Mouse (Mus musculus) MEL (cell line): Measurements from ENCODE around the gene Rassf3. TPM values are rescaled to one million over a fixed set of nuclear protein-coding genes. Genes with fewer than 3 reads are reported as not detected.

Source experiments
- DNase-seq: peaks from one replicate; pipeline ENCODE4 v3.0.0; 2011; ENCODE audit warnings: low read depth, low spot score
- H3K27ac ChIP-seq: 2 replicates; pipeline ENCODE4 v1.5.1; 2012; ENCODE audit warnings: low read depth, mild to moderate bottlenecking, control low read depth, low read length, moderate library complexity; ENCODE audit not compliant: control insufficient read depth
- H3K27me3 ChIP-seq, 2 experiments: fragments of 150-350 bp in 1 of 2; sonication (generic) in 1 of 2; 2 replicates each; pipeline ENCODE4 v1.6.1; 2012; ENCODE audit warnings: low read length in 2 of 2, mild to moderate bottlenecking in 2 of 2, improper control_type of control experiment in 1 of 2, moderate library complexity in 1 of 2; ENCODE audit not compliant: insufficient read depth in 2 of 2, control insufficient read depth in 1 of 2
- H3K36me3 ChIP-seq, 2 experiments: 2 replicates each; pipeline ENCODE4 v1.6.1; 2012 to 2014; ENCODE audit warnings: low read length in 2 of 2, improper control_type of control experiment in 1 of 2, inconsistent platforms in 1 of 2, mild to moderate bottlenecking in 1 of 2; ENCODE audit not compliant: insufficient read depth in 2 of 2, control insufficient read depth in 1 of 2
- H3K4me1 ChIP-seq, 2 experiments: fragments of 150-350 bp in 1 of 2; sonication (generic) in 1 of 2; 2 replicates each; pipeline ENCODE4 v1.6.1; 2012; ENCODE audit warnings: low read length in 2 of 2, improper control_type of control experiment in 1 of 2, mild to moderate bottlenecking in 1 of 2; ENCODE audit not compliant: insufficient read depth in 2 of 2, control insufficient read depth in 1 of 2
- H3K4me3 ChIP-seq, 2 experiments: fragments of 150-350 bp in 1 of 2; sonication (generic) in 1 of 2; 2 replicates each; pipeline ENCODE4 v1.5.1; 2012; ENCODE audit warnings: low read depth in 2 of 2, low read length in 2 of 2, mild to moderate bottlenecking in 2 of 2, moderate library complexity in 2 of 2, control low read depth in 1 of 2, improper control_type of control experiment in 1 of 2; ENCODE audit not compliant: control insufficient read depth in 1 of 2, insufficient read depth in 1 of 2
- H3K79me2 ChIP-seq: 2 replicates; pipeline ENCODE4 v1.6.1; 2012; ENCODE audit warnings: mild to moderate bottlenecking, low read length, moderate library complexity; ENCODE audit not compliant: control insufficient read depth, poor library complexity, insufficient read depth
- H3K9ac ChIP-seq: 2 replicates; pipeline ENCODE4 v1.6.1; 2012; ENCODE audit warnings: low read depth, mild to moderate bottlenecking, control low read depth, low read length, moderate library complexity; ENCODE audit not compliant: control insufficient read depth, poor library complexity, severe bottlenecking
- H3K9me3 ChIP-seq: fragments of 150-350 bp; sonication (generic); replicated peaks from 2 replicates; pipeline ENCODE4 v1.6.1; 2012; ENCODE audit warnings: mild to moderate bottlenecking, low read length, improper control_type of control experiment, moderate library complexity; ENCODE audit not compliant: insufficient read depth
- CHD1 ChIP-seq: IDR thresholded peaks from 2 replicates; pipeline ENCODE4 v1.6.1; 2012; ENCODE audit warnings: low read depth, mild to moderate bottlenecking, inconsistent platforms, low read length, improper control_type of control experiment
- CTCF ChIP-seq, 3 experiments: IDR thresholded peaks in 2 of 3; conservative IDR thresholded peaks in 1 of 3; 2 replicates each; pipeline ENCODE4 v1.5.1; 2011 to 2012; ENCODE audit warnings: low read length in 3 of 3, low read depth in 2 of 3, mild to moderate bottlenecking in 2 of 3, improper control_type of control experiment in 1 of 3, inconsistent platforms in 1 of 3, mixed read lengths in 1 of 3, moderate library complexity in 1 of 3; ENCODE audit not compliant: control insufficient read depth in 1 of 3, insufficient read depth in 1 of 3, poor library complexity in 1 of 3, severe bottlenecking in 1 of 3
- E2F4 ChIP-seq: IDR thresholded peaks from 2 replicates; pipeline ENCODE4 v1.6.1; 2011; ENCODE audit warnings: low read depth, low read length, improper control_type of control experiment, borderline replicate concordance
- ELF1 ChIP-seq: IDR thresholded peaks from 2 replicates; pipeline ENCODE4 v1.6.1; 2014; ENCODE audit warnings: low read depth, mild to moderate bottlenecking, inconsistent platforms, low read length, improper control_type of control experiment, moderate library complexity
- HCFC1 ChIP-seq: IDR thresholded peaks from 2 replicates; pipeline ENCODE4 v1.6.1; 2012; ENCODE audit warnings: low read depth, mild to moderate bottlenecking, inconsistent platforms, low read length, improper control_type of control experiment, moderate library complexity
- JUND ChIP-seq: IDR thresholded peaks from 2 replicates; pipeline ENCODE4 v1.6.1; 2011; ENCODE audit warnings: low read depth, mild to moderate bottlenecking, improper control_type of control experiment, low read length
- MAX ChIP-seq: IDR thresholded peaks from 2 replicates; pipeline ENCODE4 v1.6.1; 2011; ENCODE audit warnings: low read length, improper control_type of control experiment
- MAZ ChIP-seq: IDR thresholded peaks from 2 replicates; pipeline ENCODE4 v1.6.1; 2012; ENCODE audit warnings: low read depth, mild to moderate bottlenecking, inconsistent platforms, low read length, improper control_type of control experiment
- MEF2A ChIP-seq: IDR thresholded peaks from 2 replicates; pipeline ENCODE4 v1.6.1; 2014; ENCODE audit warnings: low read depth, mild to moderate bottlenecking, inconsistent platforms, low read length, improper control_type of control experiment; ENCODE audit not compliant: poor library complexity, insufficient replicate concordance, severe bottlenecking; ENCODE audit errors: extremely low read depth
- MXI1 ChIP-seq: IDR thresholded peaks from 2 replicates; pipeline ENCODE4 v1.6.1; 2011; ENCODE audit warnings: mild to moderate bottlenecking, low read depth, low read length, improper control_type of control experiment
- MYC ChIP-seq: IDR thresholded peaks from 2 replicates; pipeline ENCODE4 v1.6.1; 2011; ENCODE audit warnings: low read depth, mild to moderate bottlenecking, low read length, improper control_type of control experiment, moderate library complexity
- NELFE ChIP-seq: IDR thresholded peaks from 2 replicates; pipeline ENCODE4 v1.6.1; 2011; ENCODE audit warnings: low read depth, low read length, improper control_type of control experiment
- NRF1 ChIP-seq: IDR thresholded peaks from 2 replicates; pipeline ENCODE4 v1.6.1; 2014; ENCODE audit warnings: low read depth, mild to moderate bottlenecking, inconsistent platforms, low read length, improper control_type of control experiment, moderate library complexity; ENCODE audit not compliant: poor library complexity, insufficient read depth, severe bottlenecking
- POLR2A ChIP-seq, 2 experiments: IDR thresholded peaks; 2 replicates each; pipeline ENCODE4 v1.6.1; 2011 to 2012; ENCODE audit warnings: low read length in 2 of 2, mild to moderate bottlenecking in 2 of 2, control low read depth in 1 of 2, improper control_type of control experiment in 1 of 2, low read depth in 1 of 2, moderate library complexity in 1 of 2; ENCODE audit not compliant: control insufficient read depth in 1 of 2, insufficient read depth in 1 of 2, poor library complexity in 1 of 2
- POLR2AphosphoS2 ChIP-seq: IDR thresholded peaks from 2 replicates; pipeline ENCODE4 v1.6.1; 2011; ENCODE audit warnings: low read length, improper control_type of control experiment
- RAD21 ChIP-seq: IDR thresholded peaks from 2 replicates; pipeline ENCODE4 v1.6.1; 2011; ENCODE audit warnings: mild to moderate bottlenecking, low read depth, low read length, improper control_type of control experiment
- RCOR1 ChIP-seq: IDR thresholded peaks from 2 replicates; pipeline ENCODE4 v1.6.1; 2012; ENCODE audit warnings: low read depth, mild to moderate bottlenecking, inconsistent platforms, low read length, improper control_type of control experiment
- SIN3A ChIP-seq: IDR thresholded peaks from 2 replicates; pipeline ENCODE4 v1.6.1; 2012; ENCODE audit warnings: low read length, improper control_type of control experiment, inconsistent platforms
- SMC3 ChIP-seq: IDR thresholded peaks from 2 replicates; pipeline ENCODE4 v1.6.1; 2011; ENCODE audit warnings: low read depth, low read length, improper control_type of control experiment
- TAL1 ChIP-seq: IDR thresholded peaks from 2 replicates; pipeline ENCODE4 v1.6.1; 2012; ENCODE audit warnings: mild to moderate bottlenecking, inconsistent platforms, low read length, moderate library complexity, mixed read lengths
- TBP ChIP-seq: IDR thresholded peaks from 2 replicates; pipeline ENCODE4 v1.8.0; 2011; ENCODE audit warnings: low read depth, low read length, improper control_type of control experiment
- TCF12 ChIP-seq: IDR thresholded peaks from 2 replicates; pipeline ENCODE4 v1.6.1; 2014; ENCODE audit warnings: low read depth, mild to moderate bottlenecking, inconsistent platforms, low read length, improper control_type of control experiment, moderate library complexity
- ZKSCAN1 ChIP-seq: IDR thresholded peaks from 2 replicates; pipeline ENCODE4 v1.6.1; 2012; ENCODE audit warnings: low read depth, mild to moderate bottlenecking, inconsistent platforms, low read length, improper control_type of control experiment, moderate library complexity
- ZMIZ1 ChIP-seq: IDR thresholded peaks from 2 replicates; pipeline ENCODE4 v1.6.1; 2012; ENCODE audit warnings: low read depth, mild to moderate bottlenecking, inconsistent platforms, low read length, improper control_type of control experiment, moderate library complexity
- ZNF384 ChIP-seq: IDR thresholded peaks from 2 replicates; pipeline ENCODE4 v1.6.1; 2012; ENCODE audit warnings: low read depth, mild to moderate bottlenecking, inconsistent platforms, low read length, improper control_type of control experiment
- polyA plus RNA-seq, 2 experiments: library from polyadenylated mRNA; stranded (reverse) in 1 of 2; unstranded in 1 of 2; fragments of >175 nt in 1 of 2; fragments of >200 nt in 1 of 2; gene quantifications; 2 replicates each; pipeline versions ENCODE4 v1.2.1 to v1.2.4; 2012; ENCODE audit warnings: low replicate concordance in 2 of 2, low read depth in 1 of 2; ENCODE audit not compliant: insufficient read length in 2 of 2, insufficient read depth in 1 of 2, missing spikeins in 1 of 2
- total RNA-seq: library from RNA; depleted of rRNA; stranded (reverse); fragments of 300-350 nt; gene quantifications from 2 replicates; pipeline ENCODE4 v1.2.3, GENCODE M21; 2012; rRNA removed

Rassf3 gene
- 8.0 and 9.2 TPM in 2 replicates for total RNA-seq
- 10 to 100 TPM in 1 of 2 experiments, not detected in 1; 15.8 TPM for polyA plus RNA-seq

DNA sequence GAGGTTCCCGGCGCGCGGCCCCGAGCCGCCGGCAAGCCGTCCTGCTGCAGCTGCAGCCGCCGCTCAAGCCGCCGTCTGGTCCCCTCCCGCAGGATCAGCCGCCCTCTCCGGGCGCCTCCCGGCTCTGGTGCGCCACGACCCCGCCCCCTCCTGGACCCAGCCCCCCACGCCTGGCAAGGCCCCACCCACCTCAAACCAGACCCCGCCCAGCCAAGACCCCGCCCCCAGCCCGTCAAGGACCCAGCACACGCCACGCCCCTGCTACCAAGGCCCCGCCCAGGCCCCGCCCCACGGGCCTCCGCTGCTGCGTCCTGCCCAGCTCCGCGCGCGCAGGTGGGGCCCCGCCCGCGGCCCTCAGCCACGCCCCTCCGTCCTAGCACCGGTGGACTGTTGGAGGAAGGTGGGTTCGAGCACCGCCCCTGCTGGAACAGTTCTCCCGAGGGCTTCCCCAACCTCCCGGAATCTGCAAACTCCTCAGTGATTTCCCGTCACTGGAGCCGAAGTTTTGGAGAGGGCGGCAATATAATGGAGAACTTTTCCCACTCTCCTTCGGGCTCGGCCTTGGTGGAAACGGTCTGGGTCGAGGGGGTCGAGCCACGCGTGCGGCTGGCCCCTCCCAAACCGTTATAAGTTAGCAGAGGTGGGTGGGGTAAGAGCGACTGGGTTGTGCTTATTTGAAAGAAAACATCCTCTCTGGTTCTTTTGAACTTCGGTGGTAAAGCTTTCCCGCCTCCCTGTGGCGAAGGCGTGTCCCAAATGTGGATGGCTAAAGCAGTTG lies at the start of gene Rassf3:
Gene Rassf3 (minus strand): TSS at position 158 of the 778 bp plus-strand sequence.
- TF ChIP-seq MXI1 (peak; percentile 78), TAL1 (no peak), ELF1 (peak; percentile 3; the same call in 1 of the 2 replicates), MAZ (peak; percentile 55), MAX (peak; percentile 58; the same call in 1 of the 2 replicates), SIN3A (peak; percentile 52), POLR2A (IDR thresholded peaks at IDR 0.05; ENCODE audit: control insufficient read depth in 1 of 2, insufficient read depth in 1 of 2, low read depth in 1 of 2, low read length in 2 of 2, poor library complexity in 1 of 2) (peak; percentile 47 to 79; a peak in 2 of 4 replicates), RCOR1 (peak; percentile 23; the same call in 1 of the 2 replicates), TCF12 (peak; percentile 3), ZNF384 (no peak), JUND (no peak), ZMIZ1 (peak; percentile 55; the same call in 1 of the 2 replicates), RAD21 (peak; percentile 14; the same call in 1 of the 2 replicates), SMC3 (peak; percentile 2; the same call in 1 of the 2 replicates), MEF2A (no peak), HCFC1 (peak; percentile 24), CTCF (IDR thresholded peaks at IDR 0.05 in 2 of 3, conservative IDR thresholded peaks at IDR 0.05 in 1 of 3; ENCODE audit: control insufficient read depth in 1 of 3, insufficient read depth in 1 of 3, low read depth in 2 of 3, low read length in 3 of 3, poor library complexity in 1 of 3, severe bottlenecking in 1 of 3) (peak in 2 of 3 experiments; percentile 11 to 16; a peak in 2 of 6 replicates), E2F4 (peak; percentile 91), NELFE (peak; percentile 74), MYC (peak; percentile 78; the same call in 1 of the 2 replicates), NRF1 (peak; percentile 77), ZKSCAN1 (no peak), TBP (peak; percentile 82), POLR2AphosphoS2 (peak; percentile 55; the same call in 1 of the 2 replicates), CHD1 (no peak)
- TF ChIP-seq, all 39 proteins: peak for 19
- no peaks in the 10 kb centered on the region for H3K9me3 ChIP-seq
- H3K4me1 ChIP-seq: peaks cover 0 to 11% of the 10 kb centered on the region in 2 experiments; a peak in 3 of 4 replicates

More for the DNA sequence above, at the start of gene Rassf3:
- H3K36me3 ChIP-seq: peaks cover 0 to 8% of the 10 kb centered on the region in 2 experiments; a peak in 1 of 4 replicates
- DNase-seq: peak; percentile 97
- no peaks in the 10 kb centered on the region for H3K27me3 ChIP-seq
- H3K4me3 ChIP-seq: peak within 1 kb of the TSS; percentile 76 to 98
- peaks cover 27% of the 10 kb centered on the region for H3K79me2 ChIP-seq
- H3K27ac ChIP-seq: peak within 1 kb of the TSS; percentile 92
- H3K9ac ChIP-seq: peak within 1 kb of the TSS; percentile 87
